Mouse (Mus musculus): Measurements from ENCODE around the gene Srsf1.

- TF ChIP-seq CTCF (conservative IDR thresholded peaks at IDR 0.05 in 1 of 2, IDR thresholded peaks at IDR 0.05 in 1 of 2; ENCODE audit: low read depth in 2 of 2, low read length in 2 of 2) (no peak), JUND (conservative IDR thresholded peaks at IDR 0.05; ENCODE audit: low read depth, low read length) (no peak), PAX5 (IDR thresholded peaks at IDR 0.05; ENCODE audit: low read length) (no peak), HCFC1 (IDR thresholded peaks at IDR 0.05; ENCODE audit: low read depth, low read length) (no peak), ZC3H11A (IDR thresholded peaks at IDR 0.05; ENCODE audit: low read depth, low read length) (no peak), POLR2A (IDR thresholded peaks at IDR 0.05; ENCODE audit: low read depth, low read length) (no peak), E2F4 (IDR thresholded peaks at IDR 0.05; ENCODE audit: insufficient replicate concordance, low read depth, low read length) (no peak), ZKSCAN1 (IDR thresholded peaks at IDR 0.05; ENCODE audit: borderline replicate concordance, low read depth, low read length) (no peak), MAX (IDR thresholded peaks at IDR 0.05; ENCODE audit: low read length) (no peak), ELF1 (IDR thresholded peaks at IDR 0.05; ENCODE audit: low read depth, low read length) (no peak), JUN (IDR thresholded peaks at IDR 0.05; ENCODE audit: insufficient read depth, low read depth, low read length) (no peak), CHD2 (IDR thresholded peaks at IDR 0.05; ENCODE audit: low read length) (no peak), EP300 (IDR thresholded peaks at IDR 0.05; ENCODE audit: low read length) (no peak)
Observed at GRCm38 (mm10) chr11:88086737-88087627, 39.8 kb downstream of the Srsf1 start.

Measured in CH12.LX (cell line).